Mouse (Mus musculus) midbrain, embryonic 10.5 days (tissue): ENCODE measurements around the gene Ifit1bl1. TPM values are rescaled to one million over a fixed set of nuclear protein-coding genes. Genes with fewer than 3 reads are reported as not detected.

Experiments
- DNase-seq: peaks from one replicate; pipeline ENCODE4 v3.0.0-alpha.2; 2017; ENCODE audit warnings: low spot score
- H3K27ac ChIP-seq: fragments of 300-500 bp; sonication (generic); replicated peaks from 2 replicates; pipeline ENCODE4 v1.5.1; 2016; ENCODE audit warnings: mild to moderate bottlenecking
- H3K27me3 ChIP-seq: fragments of 300-500 bp; sonication (generic); 2 replicates; pipeline ENCODE4 v1.6.1; 2016; ENCODE audit warnings: low read depth, mild to moderate bottlenecking; ENCODE audit not compliant: poor library complexity, severe bottlenecking
- H3K36me3 ChIP-seq: fragments of 300-500 bp; sonication (generic); 2 replicates; pipeline ENCODE4 v1.6.1; 2016; ENCODE audit warnings: mild to moderate bottlenecking, moderate library complexity
- H3K4me1 ChIP-seq: fragments of 300-500 bp; sonication (generic); 2 replicates; pipeline ENCODE4 v1.6.1; 2016
- H3K4me3 ChIP-seq: fragments of 300-500 bp; sonication (generic); 2 replicates; pipeline ENCODE4 v1.5.1; 2016; ENCODE audit warnings: mild to moderate bottlenecking, moderate library complexity
- H3K9me3 ChIP-seq: fragments of 300-500 bp; sonication (generic); replicated peaks from 2 replicates; pipeline ENCODE4 v1.6.1; 2016; ENCODE audit warnings: mild to moderate bottlenecking
- WGBS: fragments of 180-500 bp; shearing (Covaris S2); methylation state at CpG from one replicate; pipeline ENCODE4 v1.1.7; 2016; 5-methylcytosine and 5-hydroxymethylcytosine counted together
- polyA plus RNA-seq: library from polyadenylated mRNA; unstranded; fragments of >200 nt; fragmentation: Nextera tagmentation; extraction: Ambion mirVana; gene quantifications from 2 replicates; pipeline ENCODE4 v1.2.1, GENCODE M21; 2016

The Ifit1bl1 gene
- polyA plus RNA-seq, 1 experiment from 2014 or later: not detected

DNA sequence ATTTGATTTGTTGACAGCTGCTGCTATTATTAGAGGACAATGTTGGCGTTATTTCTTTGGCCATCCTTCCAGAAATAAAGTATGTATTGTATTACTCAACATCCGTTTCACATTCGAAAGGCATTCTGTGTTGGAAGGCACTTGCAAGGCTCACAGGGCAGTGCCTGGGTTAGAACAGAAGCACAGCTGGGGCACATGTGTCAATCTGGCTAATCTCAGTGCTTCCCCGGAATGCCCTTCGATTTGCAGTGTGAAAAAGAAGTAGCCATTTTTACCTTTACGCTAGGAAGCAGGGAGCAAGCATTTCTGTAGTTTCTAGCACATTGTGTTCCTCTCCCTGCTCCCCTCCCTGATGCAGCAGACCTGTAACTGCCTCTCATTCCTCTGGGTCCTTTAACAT lies 48.7 kb downstream of the Ifit1bl1 start:
- Histone ChIP-seq H3K9me3 (0 out of 2 replicates have a peak, but pooled peaks cover 3% of the 10 kb centered on the region), H3K4me1 (peaks cover 14% of the 10 kb centered on the region), H3K27ac (no peak overlapping the region), H3K4me3 (no peak overlapping the region), H3K27me3 (no peaks in the 10 kb centered on the region), H3K36me3 (no peaks in the 10 kb centered on the region)
- DNase-seq: no peak
- WGBS: 72% methylated on average over 6 of the region's 6 CpGs

DNA sequence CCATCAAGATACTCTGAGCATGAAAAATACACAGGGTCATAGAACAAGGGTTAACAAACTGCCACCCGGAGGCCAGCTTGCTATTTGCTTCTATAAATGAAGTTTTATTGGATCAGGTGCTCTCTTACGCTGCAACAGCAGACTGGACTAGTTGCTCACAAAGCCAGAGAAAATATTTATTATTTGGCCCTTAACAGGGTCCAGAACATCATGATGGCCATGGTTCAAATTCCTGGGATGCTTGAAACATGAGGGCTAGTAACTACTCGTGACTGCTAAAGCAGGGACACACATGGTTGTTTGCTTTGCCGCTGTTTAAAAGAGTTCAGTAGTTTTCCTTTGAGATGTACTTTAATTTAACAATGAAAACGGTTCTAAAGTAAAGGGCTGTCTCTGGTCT lies 49.8 kb downstream of the Ifit1bl1 start:
- 75% methylated on average over 5 of the region's 5 CpGs for WGBS
- Histone ChIP-seq H3K36me3 (no peaks in the 10 kb centered on the region), H3K9me3 (0 out of 2 replicates have a peak, but pooled peaks cover 3% of the 10 kb centered on the region), H3K27ac (no peak overlapping the region), H3K27me3 (no peaks in the 10 kb centered on the region), H3K4me1 (peaks cover 14% of the 10 kb centered on the region), H3K4me3 (no peak overlapping the region)
- no peak for DNase-seq

DNA sequence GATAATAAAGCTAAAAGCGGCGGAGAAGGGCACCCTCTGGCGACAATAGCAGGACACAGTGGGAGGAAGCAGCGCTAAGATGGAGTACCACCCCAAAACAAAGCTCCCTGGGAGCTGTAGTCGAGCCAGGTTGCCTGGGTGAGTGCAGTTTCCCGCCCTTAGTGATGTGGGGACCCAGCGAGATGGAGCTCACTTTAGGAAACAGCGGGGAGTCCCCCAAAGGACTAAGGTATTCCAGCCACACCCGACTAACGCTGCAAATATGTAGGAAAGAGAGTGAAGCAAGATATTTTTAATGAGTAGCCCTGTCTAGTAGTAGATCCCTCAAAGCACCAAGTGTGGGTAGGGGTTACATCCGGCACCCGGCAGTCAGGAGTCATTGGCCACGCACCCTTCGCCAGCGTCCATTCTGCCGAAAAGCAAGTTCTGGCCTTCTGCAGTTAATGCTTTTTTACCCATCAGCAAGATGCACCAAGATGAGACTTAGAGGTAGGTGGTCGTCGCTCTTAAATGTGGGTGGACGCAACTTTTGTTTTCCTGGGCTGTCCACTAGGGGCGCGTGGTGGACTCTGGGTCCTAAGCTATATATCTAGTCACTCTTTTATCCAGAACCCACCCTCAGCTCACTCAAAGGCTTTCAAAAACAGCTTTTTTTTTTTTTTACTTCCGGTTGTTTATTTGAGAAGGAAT lies 51.1 kb downstream of the Ifit1bl1 start, which contains the start of gene Ifit2:
Gene Ifit2 (plus strand): TSS at position 161 of the 690 bp plus-strand sequence.
- DNase-seq: peak; percentile 73
- no peaks in the 10 kb centered on the region for H3K36me3 ChIP-seq
- H3K27me3 ChIP-seq: no peaks in the 10 kb centered on the region
- H3K4me1 ChIP-seq: peaks cover 14% of the 10 kb centered on the region
- peak within 1 kb of the TSS; percentile 75 for H3K27ac ChIP-seq
- 0 out of 2 replicates have a peak, but pooled peaks cover 3% of the 10 kb centered on the region for H3K9me3 ChIP-seq
- peak within 1 kb of the TSS; percentile 52 for H3K4me3 ChIP-seq
- 2% methylated on average over 22 of the region's 22 CpGs for WGBS

DNA sequence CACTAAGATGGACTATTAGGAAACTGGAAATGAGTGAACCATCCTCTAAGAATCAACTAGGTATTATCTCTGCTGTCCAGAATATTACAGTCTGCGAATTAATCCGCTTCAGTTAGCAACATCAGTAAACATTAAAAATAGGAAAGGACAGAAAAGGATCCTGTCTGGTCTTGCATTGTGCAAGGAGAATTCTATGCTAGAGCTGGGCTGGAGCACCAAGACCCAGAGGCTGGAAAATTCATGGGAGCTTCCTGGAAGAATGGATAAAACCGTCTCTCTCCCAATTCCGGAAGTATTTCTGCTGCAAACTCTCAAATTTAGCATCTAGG lies 51.6 kb downstream of the Ifit1bl1 start:
- WGBS: 35% methylated on average over 4 of the region's 4 CpGs
- Histone ChIP-seq H3K4me3 (peak overlapping the region; percentile 52), H3K27me3 (no peaks in the 10 kb centered on the region), H3K36me3 (no peaks in the 10 kb centered on the region), H3K27ac (peak overlapping the region; percentile 75), H3K9me3 (0 out of 2 replicates have a peak, but pooled peaks cover 3% of the 10 kb centered on the region), H3K4me1 (peaks cover 14% of the 10 kb centered on the region)
- DNase-seq: no peak

DNA sequence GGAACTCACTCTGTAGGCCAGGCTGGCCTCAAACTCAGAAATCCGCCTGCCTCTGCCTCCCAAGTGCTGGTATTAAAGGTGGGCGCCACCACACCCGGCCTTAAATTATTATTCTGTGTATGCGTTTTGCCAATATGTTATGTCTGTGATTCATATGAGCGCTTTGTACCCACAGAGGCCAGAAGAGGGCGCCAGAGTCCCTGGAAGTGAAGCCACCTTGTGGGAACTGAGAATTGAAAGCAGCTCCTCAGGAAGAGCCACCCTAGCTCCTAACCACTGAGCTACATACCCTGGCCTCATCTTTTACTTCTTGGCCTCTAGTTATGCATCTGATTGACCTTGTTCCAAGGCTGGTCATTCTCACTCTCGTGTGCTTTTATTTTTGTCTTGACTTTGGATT lies 53.8 kb downstream of the Ifit1bl1 start:
- H3K4me3 ChIP-seq: no peak overlapping the region
- no peaks in the 10 kb centered on the region for H3K36me3 ChIP-seq
- no peaks in the 10 kb centered on the region for H3K9me3 ChIP-seq
- H3K27me3 ChIP-seq: no peaks in the 10 kb centered on the region
- 28% methylated on average over 7 of the region's 7 CpGs for WGBS
- H3K27ac ChIP-seq: no peak overlapping the region
- DNase-seq: peak; percentile 66
- peaks cover 24% of the 10 kb centered on the region for H3K4me1 ChIP-seq

DNA sequence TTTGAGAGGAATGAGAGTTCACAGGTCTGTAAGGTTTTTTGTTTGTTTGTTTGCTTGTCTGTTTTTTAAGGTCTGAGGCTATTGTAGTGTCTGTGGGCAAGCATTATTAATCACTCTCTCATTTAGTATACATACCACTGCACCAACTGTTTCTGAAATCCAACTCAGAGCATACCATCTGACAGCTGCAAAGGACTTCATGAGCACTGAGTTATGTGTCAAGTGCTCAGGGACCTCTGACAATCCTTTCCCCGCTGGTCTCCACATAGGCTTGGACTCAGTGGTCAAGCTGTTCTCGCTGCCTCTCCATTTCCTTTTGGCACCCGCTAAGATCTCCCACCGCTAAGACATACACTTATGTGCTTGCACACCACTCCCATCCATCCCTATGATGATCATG lies 55.5 kb downstream of the Ifit1bl1 start:
- no peaks in the 10 kb centered on the region for H3K36me3 ChIP-seq
- H3K9me3 ChIP-seq: no peaks in the 10 kb centered on the region
- no peak for DNase-seq
- no peak overlapping the region for H3K4me3 ChIP-seq
- peaks cover 18% of the 10 kb centered on the region for H3K4me1 ChIP-seq
- no peaks in the 10 kb centered on the region for H3K27me3 ChIP-seq
- H3K27ac ChIP-seq: no peak overlapping the region
- WGBS: 91% methylated on average over 4 of the region's 4 CpGs

Other genes with a start within 250 kb of the Ifit1bl1 start
- gene Ch25h, start 126.8 kb downstream of the Ifit1bl1 start, polyA plus RNA-seq: 0.32 and 0.78 TPM in 2 replicates
- gene Lipa, start 74.5 kb downstream of the Ifit1bl1 start, polyA plus RNA-seq: 18.2 and 22.2 TPM in 2 replicates
- 3.8 and 5.3 TPM in 2 replicates for gene Ifit2, start 51.3 kb downstream of the Ifit1bl1 start, polyA plus RNA-seq
- 0.21 and 0.30 TPM in 2 replicates for gene Ifit3, start 18.4 kb downstream of the Ifit1bl1 start, polyA plus RNA-seq
- gene Ifit3b, start 6.0 kb upstream of the Ifit1bl1 start, polyA plus RNA-seq: 0.12 TPM in 1 of 2 replicates, not detected in the other
- 0.04 and 0.09 TPM in 2 replicates for gene Ifit1bl2, start 38.8 kb upstream of the Ifit1bl1 start, polyA plus RNA-seq
- 0.22 TPM in 1 of 2 replicates, not detected in the other for gene Ifit1, start 38.9 kb upstream of the Ifit1bl1 start, polyA plus RNA-seq
- 1.5 and 2.4 TPM in 2 replicates for gene Slc16a12, start 145.3 kb upstream of the Ifit1bl1 start, polyA plus RNA-seq